Mouse (Mus musculus): Measurements from ENCODE around the gene Zfp639. TPM values are rescaled to one million over a fixed set of nuclear protein-coding genes. Genes with fewer than 3 reads are reported as not detected.

Gene Zfp639
- polyA plus RNA-seq, 1 experiment from 2014 or later: 43.6 TPM

DNA sequence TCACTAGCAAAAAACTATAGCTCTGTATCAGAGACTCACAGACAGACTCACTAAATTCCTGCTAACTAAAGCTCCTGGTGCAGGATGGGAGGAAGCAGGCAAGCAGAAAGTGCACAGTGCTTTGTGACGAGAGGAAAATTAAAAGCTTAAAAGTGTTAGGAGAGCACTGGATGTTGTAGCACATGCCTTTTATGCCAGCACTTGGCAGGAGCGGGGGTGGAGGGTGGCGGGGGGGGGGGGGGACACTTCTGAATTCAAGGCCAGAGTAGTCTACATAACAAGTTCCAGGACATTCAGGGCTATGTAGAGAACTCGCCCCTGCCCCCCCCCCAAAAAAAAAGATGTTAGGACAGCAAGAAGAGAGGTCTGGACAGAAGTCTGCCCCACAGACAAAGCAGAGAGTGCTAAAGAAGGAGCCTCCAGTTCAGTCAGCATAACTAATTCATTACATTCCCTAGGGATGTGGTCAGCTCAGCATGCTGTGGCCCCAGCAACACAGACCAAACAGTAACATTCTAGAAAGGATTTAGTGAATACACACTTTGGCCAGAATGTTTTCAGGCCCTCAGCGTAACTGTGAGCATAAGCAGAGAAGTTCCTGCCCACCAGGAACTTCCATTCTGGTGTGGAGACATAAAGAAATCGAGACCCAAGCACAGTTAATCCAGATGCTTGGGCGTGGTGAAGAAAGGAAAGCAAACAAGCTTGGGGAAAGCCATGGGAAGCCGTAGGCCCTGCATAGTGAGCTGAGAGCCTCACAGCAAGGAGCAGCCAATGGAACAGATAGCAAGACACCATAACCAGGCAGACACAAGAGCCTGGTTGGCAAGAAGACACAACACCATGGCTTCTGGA, 14.0 kb upstream of the Zfp639 start:
- peak; percentile 6 for DNase-seq (ENCODE audit: low spot score)

DNA sequence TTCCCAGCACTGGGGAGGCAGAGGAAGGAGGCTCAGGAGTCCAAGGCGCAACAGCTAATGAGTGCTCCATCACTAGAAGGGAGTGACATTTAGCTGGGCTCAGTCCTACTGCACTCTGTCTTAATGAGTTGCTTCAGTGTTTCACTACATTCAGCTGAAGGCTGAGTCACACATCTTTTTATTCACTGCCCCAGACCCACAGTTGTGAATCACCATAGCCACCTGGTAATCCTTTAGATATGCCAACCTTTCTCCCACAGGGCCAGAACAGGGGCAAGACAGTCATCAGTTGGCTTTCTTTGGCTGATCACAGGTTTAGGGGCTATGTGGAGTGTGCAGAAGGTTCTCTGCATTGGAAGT, 13.4 kb upstream of the Zfp639 start:
- no peak overlapping the region for H3K27ac ChIP-seq (ENCODE audit: low read depth, low read length)
- H3K27me3 ChIP-seq (replicated peaks; ENCODE audit: control insufficient read depth, insufficient read depth, low read length): no peaks in the 10 kb centered on the region
- no peak overlapping the region for H3K9ac ChIP-seq (ENCODE audit: low read length)
- no peak overlapping the region for H3K4me2 ChIP-seq (ENCODE audit: low read length)
- no peak for DNase-seq (ENCODE audit: low spot score)
- WGBS: 90% methylated on average over 1 of the region's 1 CpGs
- H3K36me3 ChIP-seq (ENCODE audit: control insufficient read depth, insufficient read depth, low read length): no peaks in the 10 kb centered on the region
- ATAC-seq: no peak
- H3K4me1 ChIP-seq (ENCODE audit: control insufficient read depth, insufficient read depth, low read length): no peaks in the 10 kb centered on the region
- H3K4me3 ChIP-seq (ENCODE audit: low read depth, low read length): no peak overlapping the region
- no peaks in the 10 kb centered on the region for H3K9me3 ChIP-seq (replicated peaks; ENCODE audit: control insufficient read depth, low read length)

More for the DNA sequence above, 14.0 kb upstream of the Zfp639 start:
- Histone ChIP-seq H3K4me2 (ENCODE audit: low read length) (no peak overlapping the region), H3K9me3 (replicated peaks; ENCODE audit: control insufficient read depth, low read length) (no peaks in the 10 kb centered on the region), H3K4me1 (ENCODE audit: control insufficient read depth, insufficient read depth, low read length) (no peaks in the 10 kb centered on the region), H3K36me3 (ENCODE audit: control insufficient read depth, insufficient read depth, low read length) (no peaks in the 10 kb centered on the region), H3K4me3 (ENCODE audit: low read depth, low read length) (no peak overlapping the region), H3K9ac (ENCODE audit: low read length) (no peak overlapping the region), H3K27ac (ENCODE audit: low read depth, low read length) (no peak overlapping the region), H3K27me3 (replicated peaks; ENCODE audit: control insufficient read depth, insufficient read depth, low read length) (no peaks in the 10 kb centered on the region)
- WGBS: 42% methylated on average over 8 of the region's 8 CpGs
- ATAC-seq: no peak; the same call in 1 of the 2 replicates

DNA sequence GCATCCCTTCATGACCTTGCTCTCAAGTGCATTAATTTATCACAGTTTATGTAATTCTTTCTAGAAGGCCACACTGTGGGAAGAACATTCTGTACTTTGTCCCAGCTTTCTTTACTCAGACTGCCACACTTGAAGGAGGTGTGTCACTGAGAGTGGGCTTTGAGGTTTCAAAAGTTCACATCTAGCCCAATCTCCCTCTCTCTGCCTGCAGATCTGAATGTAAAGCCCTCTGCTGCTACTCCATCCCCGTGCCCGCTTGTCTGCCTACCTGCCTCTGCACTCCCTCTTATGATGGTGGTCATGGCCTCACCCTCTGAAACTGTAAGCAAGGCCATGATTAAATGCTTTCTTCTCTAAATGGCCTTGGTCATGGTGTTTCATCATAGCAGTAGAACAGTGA, 9.7 kb upstream of the Zfp639 start:
- H3K36me3 ChIP-seq (ENCODE audit: control insufficient read depth, insufficient read depth, low read length): no peaks in the 10 kb centered on the region
- no peak for ATAC-seq
- no peak for DNase-seq (ENCODE audit: low spot score)
- no peaks in the 10 kb centered on the region for H3K9me3 ChIP-seq (replicated peaks; ENCODE audit: control insufficient read depth, low read length)
- H3K4me1 ChIP-seq (ENCODE audit: control insufficient read depth, insufficient read depth, low read length): no peaks in the 10 kb centered on the region
- no peak overlapping the region for H3K27ac ChIP-seq (ENCODE audit: low read depth, low read length)
- no peak overlapping the region for H3K4me2 ChIP-seq (ENCODE audit: low read length)
- H3K9ac ChIP-seq (ENCODE audit: low read length): no peak overlapping the region
- H3K27me3 ChIP-seq (replicated peaks; ENCODE audit: control insufficient read depth, insufficient read depth, low read length): no peaks in the 10 kb centered on the region
- 92% methylated on average over 2 of the region's 2 CpGs for WGBS
- no peak overlapping the region for H3K4me3 ChIP-seq (ENCODE audit: low read depth, low read length)

DNA sequence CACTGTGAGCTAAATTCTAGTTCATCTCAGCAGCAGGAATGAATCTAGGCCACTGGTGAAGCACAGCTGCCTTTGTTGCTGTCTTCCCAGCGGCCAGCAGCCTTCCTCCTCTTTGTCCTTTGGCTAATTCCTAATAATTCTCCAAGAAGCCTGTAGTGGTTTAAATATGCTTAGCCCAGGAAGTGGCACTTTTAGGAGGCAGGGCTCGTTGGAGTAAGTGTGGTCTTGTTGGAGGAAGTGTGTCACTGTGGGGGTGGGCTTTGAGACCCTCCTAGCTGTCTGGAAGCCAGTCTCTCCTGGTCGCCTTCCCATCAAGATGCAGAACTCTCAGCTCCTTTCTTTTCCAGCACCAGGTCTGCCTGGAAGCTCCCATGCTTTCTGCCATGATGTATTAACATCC, 4.2 kb upstream of the Zfp639 start:
- no peaks in the 10 kb centered on the region for H3K36me3 ChIP-seq (ENCODE audit: control insufficient read depth, insufficient read depth, low read length)
- H3K4me1 ChIP-seq (ENCODE audit: control insufficient read depth, insufficient read depth, low read length): peaks cover 4% of the 10 kb centered on the region
- H3K27me3 ChIP-seq (replicated peaks; ENCODE audit: control insufficient read depth, insufficient read depth, low read length): no peaks in the 10 kb centered on the region
- H3K4me3 ChIP-seq (ENCODE audit: low read depth, low read length): no peak overlapping the region
- DNase-seq (ENCODE audit: low spot score) (no peak), ATAC-seq (no peak)
- no peak overlapping the region for H3K4me2 ChIP-seq (ENCODE audit: low read length)
- 71% methylated on average over 3 of the region's 3 CpGs for WGBS
- no peak overlapping the region for H3K9ac ChIP-seq (ENCODE audit: low read length)
- H3K9me3 ChIP-seq (replicated peaks; ENCODE audit: control insufficient read depth, low read length): no peaks in the 10 kb centered on the region
- H3K27ac ChIP-seq (ENCODE audit: low read depth, low read length): no peak overlapping the region

DNA sequence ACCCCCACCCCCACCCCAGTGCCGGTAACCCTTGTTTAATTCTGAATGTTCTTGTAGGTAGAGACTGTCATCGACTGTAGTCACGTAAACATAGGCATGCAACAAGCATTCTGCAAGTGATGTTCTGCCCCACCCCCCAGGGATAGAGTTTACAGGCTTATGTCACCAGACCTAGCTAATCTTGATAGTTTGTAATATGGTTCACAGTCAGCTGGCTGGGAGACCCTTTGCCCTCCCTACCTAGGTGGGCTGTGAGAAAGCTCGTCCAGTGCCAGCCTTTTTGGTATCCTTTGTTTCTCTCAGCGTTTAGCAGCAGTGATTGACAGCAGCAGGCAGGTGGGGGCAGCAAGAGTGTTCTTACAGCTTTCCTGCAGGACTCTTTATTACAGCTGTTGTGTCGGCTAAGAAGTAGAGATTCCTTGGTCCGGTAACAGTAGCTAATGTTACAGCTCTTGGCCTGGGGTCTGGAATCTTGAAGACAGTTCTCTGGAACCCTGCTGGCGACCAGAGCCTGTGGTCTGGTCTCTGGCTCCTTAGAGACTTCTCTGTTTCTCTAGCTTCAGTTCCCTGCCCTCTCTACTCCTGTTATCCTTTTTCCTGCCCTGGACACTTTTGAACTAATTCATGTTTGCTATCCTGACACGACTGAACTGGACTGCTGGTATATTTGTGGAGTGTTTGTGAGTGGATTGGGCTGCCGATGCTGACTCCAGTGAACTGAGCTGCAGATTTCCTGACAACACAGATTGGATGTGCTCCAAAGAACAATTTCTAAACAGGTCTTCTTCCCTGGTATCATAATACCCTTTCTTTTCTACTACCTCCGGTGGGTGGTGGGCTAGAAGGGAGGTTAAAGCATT, 3.5 kb upstream of the Zfp639 start:
- WGBS: 62% methylated on average over 11 of the region's 11 CpGs
- no peaks in the 10 kb centered on the region for H3K27me3 ChIP-seq (replicated peaks; ENCODE audit: control insufficient read depth, insufficient read depth, low read length)
- no peak for DNase-seq (ENCODE audit: low spot score)

DNA sequence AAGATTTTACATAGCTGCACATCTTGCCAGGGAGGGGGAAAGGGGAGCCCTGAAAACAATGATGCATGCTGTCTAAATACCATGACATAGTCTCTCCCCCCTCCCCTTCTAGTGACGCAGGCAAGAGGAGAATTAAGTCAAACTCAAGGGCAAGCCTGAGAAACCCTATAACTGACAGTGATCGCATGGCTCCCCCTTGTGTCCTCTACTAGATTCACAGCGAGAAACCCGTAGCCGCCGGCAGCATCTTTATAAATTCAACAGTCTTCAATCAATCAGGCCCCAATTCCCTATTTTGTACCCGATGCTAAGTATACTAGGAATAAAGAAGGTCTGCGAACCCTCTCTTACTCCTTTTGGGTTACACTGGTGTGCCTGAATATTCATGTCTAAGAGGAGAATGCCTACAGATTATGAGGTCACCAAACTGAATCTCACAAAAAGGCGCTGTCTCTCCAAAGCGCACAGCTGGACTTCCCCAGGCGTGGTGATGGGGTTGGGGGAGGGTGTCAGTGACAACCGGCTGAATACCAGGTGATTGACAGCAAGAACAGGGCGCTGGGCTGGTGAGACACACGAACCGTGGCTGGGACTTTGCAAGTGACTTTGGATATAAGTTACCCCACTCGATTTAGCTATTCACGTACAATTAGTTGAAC, 1.3 kb upstream of the Zfp639 start:
- Histone ChIP-seq H3K27me3 (replicated peaks; ENCODE audit: control insufficient read depth, insufficient read depth, low read length) (no peaks in the 10 kb centered on the region), H3K27ac (ENCODE audit: low read depth, low read length) (no peak overlapping the region), H3K4me2 (ENCODE audit: low read length) (peak overlapping the region; percentile 80), H3K9me3 (replicated peaks; ENCODE audit: control insufficient read depth, low read length) (no peaks in the 10 kb centered on the region), H3K4me1 (ENCODE audit: control insufficient read depth, insufficient read depth, low read length) (peaks cover 16% of the 10 kb centered on the region), H3K9ac (ENCODE audit: low read length) (peak overlapping the region; percentile 25; the same call in 1 of the 2 replicates), H3K4me3 (ENCODE audit: low read depth, low read length) (peak overlapping the region; percentile 13; the same call in 1 of the 2 replicates), H3K36me3 (ENCODE audit: control insufficient read depth, insufficient read depth, low read length) (peaks cover 4% of the 10 kb centered on the region; the same call in 1 of the 2 replicates)
- peak; percentile 36 for ATAC-seq
- DNase-seq (ENCODE audit: low spot score): peak; percentile 89
- WGBS: under 1% methylated on average over 17 of the region's 17 CpGs

More for the DNA sequence above, 3.5 kb upstream of the Zfp639 start:
- Histone ChIP-seq H3K4me2 (ENCODE audit: low read length) (no peak overlapping the region), H3K9ac (ENCODE audit: low read length) (no peak overlapping the region), H3K36me3 (ENCODE audit: control insufficient read depth, insufficient read depth, low read length) (no peaks in the 10 kb centered on the region), H3K27ac (ENCODE audit: low read depth, low read length) (no peak overlapping the region), H3K9me3 (replicated peaks; ENCODE audit: control insufficient read depth, low read length) (no peaks in the 10 kb centered on the region), H3K4me3 (ENCODE audit: low read depth, low read length) (no peak overlapping the region), H3K4me1 (ENCODE audit: control insufficient read depth, insufficient read depth, low read length) (peaks cover 11% of the 10 kb centered on the region)
- ATAC-seq: no peak

DNA sequence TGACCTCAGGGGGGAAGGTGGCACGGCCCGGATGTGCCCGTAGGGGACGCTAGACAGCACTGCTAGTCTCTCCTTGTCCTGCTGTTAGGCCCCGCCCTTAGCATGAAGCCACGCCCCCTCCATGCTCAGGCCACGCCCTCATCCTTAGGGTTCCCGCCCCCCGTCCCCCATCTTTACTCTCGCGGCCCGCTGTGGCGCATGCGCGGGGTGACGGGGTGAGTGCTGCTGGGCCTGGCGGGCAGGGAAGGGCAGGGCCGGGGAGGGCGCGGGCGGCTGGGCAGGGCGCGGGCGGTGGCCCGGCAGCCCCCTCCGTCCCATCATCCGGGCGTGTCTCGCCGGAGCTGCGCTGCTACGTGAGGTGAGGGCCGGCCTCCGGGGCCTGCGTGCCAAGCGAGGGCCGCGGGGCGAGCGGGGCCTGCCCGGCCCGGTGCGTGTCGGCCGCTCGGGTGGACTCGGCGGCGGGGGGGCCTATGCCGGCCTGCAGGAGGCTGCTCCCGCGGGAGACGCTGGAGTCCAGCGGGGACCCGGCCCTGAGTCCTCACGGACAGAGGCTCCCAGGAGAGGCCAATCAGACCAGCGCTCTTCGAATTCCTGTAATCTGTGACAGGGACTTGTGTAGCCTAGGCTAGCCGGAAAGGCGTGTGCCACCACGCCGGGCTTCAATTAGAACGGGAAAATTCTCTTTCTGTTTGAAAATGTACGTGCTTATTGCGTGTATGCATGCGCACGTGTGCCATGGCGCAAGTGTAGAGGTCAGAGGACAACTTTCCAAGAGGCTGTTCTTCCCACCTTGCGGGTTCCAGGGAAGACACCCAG, 524 bp downstream of the Zfp639 start:
- Histone ChIP-seq H3K9ac (ENCODE audit: low read length) (peak overlapping the region; percentile 89), H3K27me3 (replicated peaks; ENCODE audit: control insufficient read depth, insufficient read depth, low read length) (no peaks in the 10 kb centered on the region), H3K4me1 (ENCODE audit: control insufficient read depth, insufficient read depth, low read length) (peaks cover 16% of the 10 kb centered on the region), H3K4me2 (ENCODE audit: low read length) (peak overlapping the region; percentile 80), H3K9me3 (replicated peaks; ENCODE audit: control insufficient read depth, low read length) (no peaks in the 10 kb centered on the region), H3K27ac (ENCODE audit: low read depth, low read length) (peak overlapping the region; percentile 67; the same call in 1 of the 2 replicates), H3K36me3 (ENCODE audit: control insufficient read depth, insufficient read depth, low read length) (peaks cover 10% of the 10 kb centered on the region), H3K4me3 (ENCODE audit: low read depth, low read length) (peak overlapping the region; percentile 91)
- WGBS: under 1% methylated on average over 58 of the region's 69 CpGs
- ATAC-seq (peak; percentile 91), DNase-seq (ENCODE audit: low spot score) (peak; percentile 92)

DNA sequence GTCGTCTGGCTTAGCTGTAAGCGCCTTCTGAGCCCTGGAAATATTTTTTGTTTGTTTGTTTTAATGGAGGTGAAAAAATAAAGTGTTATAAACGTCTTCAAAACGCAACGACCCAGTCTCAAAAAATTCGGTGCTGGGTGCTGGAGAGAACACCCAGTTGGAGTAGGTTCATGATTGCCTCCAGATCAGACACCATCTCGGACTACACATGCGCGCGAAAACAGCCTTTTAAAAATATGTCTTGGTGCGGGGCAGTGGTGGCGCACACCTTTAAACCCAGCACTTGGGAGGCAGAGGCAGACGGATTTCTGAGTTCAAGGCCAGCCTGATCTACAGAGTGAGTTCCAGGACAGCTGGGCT, 1.1 kb downstream of the Zfp639 start:
- DNase-seq (ENCODE audit: low spot score) (no peak), ATAC-seq (no peak)
- Histone ChIP-seq H3K9me3 (replicated peaks; ENCODE audit: control insufficient read depth, low read length) (no peaks in the 10 kb centered on the region), H3K27me3 (replicated peaks; ENCODE audit: control insufficient read depth, insufficient read depth, low read length) (no peaks in the 10 kb centered on the region), H3K4me1 (ENCODE audit: control insufficient read depth, insufficient read depth, low read length) (peaks cover 16% of the 10 kb centered on the region), H3K9ac (ENCODE audit: low read length) (peak overlapping the region; percentile 89), H3K4me2 (ENCODE audit: low read length) (peak overlapping the region; percentile 80), H3K4me3 (ENCODE audit: low read depth, low read length) (peak overlapping the region; percentile 91), H3K36me3 (ENCODE audit: control insufficient read depth, insufficient read depth, low read length) (peaks cover 16% of the 10 kb centered on the region), H3K27ac (ENCODE audit: low read depth, low read length) (no peak overlapping the region)
- 4% methylated on average over 13 of the region's 13 CpGs for WGBS

Data from forebrain, embryonic 14.5 days (tissue).